Mouse (Mus musculus) heart, adult 2 months (tissue): Measurements from ENCODE around the gene Krtap11-1.

Experiments
- CTCF ChIP-seq: fragments of 200-600 bp; IDR thresholded peaks from 2 replicates; pipeline ENCODE4 v1.8.1; 2022; ENCODE audit warnings: antibody characterized with exemption, mild to moderate bottlenecking, moderate library complexity
- EP300 ChIP-seq: fragments of 200-500 bp; IDR thresholded peaks from 2 replicates; pipeline ENCODE4 v1.6.1; 2011; ENCODE audit warnings: low read depth, low read length, control low read depth; ENCODE audit not compliant: insufficient read depth

- TF ChIP-seq CTCF (no peak), EP300 (no peak)
These were observed 36.0 kb upstream of the Krtap11-1 start for GRCm38 (mm10) chr16:89606951-89607350.
